Mouse (Mus musculus): ENCODE results near the gene Duox2. TPM values are rescaled to one million over a fixed set of nuclear protein-coding genes. Genes with fewer than 3 reads are reported as not detected.
A peak's percentile ranks its signal among the peaks of the same experiment; 100 is the strongest.
"Not testable (repeated sequence)": the region's sequence is repeated elsewhere in the genome, so short reads cannot be mapped to it uniquely, and the experiment has no call there.

Duox2 gene
- total RNA-seq (2017), result not detected in 2 replicates

GRCm38 (mm10) chr2:122298096-122298499 is at the start of gene Duox2:
TSS of gene Duox2 (minus strand) at chr2:122298449.
- ATAC-seq (replicated peaks; ENCODE audit: low read depth, poor library complexity, severe bottlenecking), result no peak

GRCm38 (mm10) chr2:122347257-122347656 is 49.0 kb upstream of the Duox2 start:
- no peak for ATAC-seq (replicated peaks; ENCODE audit: low read depth, poor library complexity, severe bottlenecking)

- ATAC-seq (replicated peaks; ENCODE audit: low read depth, poor library complexity, severe bottlenecking), result not testable (repeated sequence)
Observed at GRCm38 (mm10) chr2:122346164-122346563, 47.9 kb upstream of the Duox2 start.

- ATAC-seq (replicated peaks; ENCODE audit: low read depth, poor library complexity, severe bottlenecking), result no peak
Observed at GRCm38 (mm10) chr2:122345106-122345893, 47.1 kb upstream of the Duox2 start.

- no peak for ATAC-seq (replicated peaks; ENCODE audit: low read depth, poor library complexity, severe bottlenecking)
Observed at GRCm38 (mm10) chr2:122337291-122337690, 39.0 kb upstream of the Duox2 start.

- no peak; the same call in 1 of the 2 replicates for ATAC-seq (replicated peaks; ENCODE audit: low read depth, poor library complexity, severe bottlenecking)
Observed at GRCm38 (mm10) chr2:122334170-122334569, 35.9 kb upstream of the Duox2 start.

- no peak for ATAC-seq (replicated peaks; ENCODE audit: low read depth, poor library complexity, severe bottlenecking)
Observed at GRCm38 (mm10) chr2:122332222-122332621, 34.0 kb upstream of the Duox2 start.

- not testable (repeated sequence) for ATAC-seq (replicated peaks; ENCODE audit: low read depth, poor library complexity, severe bottlenecking)
Observed at GRCm38 (mm10) chr2:122330317-122330716, 32.1 kb upstream of the Duox2 start.

- no peak for ATAC-seq (replicated peaks; ENCODE audit: low read depth, poor library complexity, severe bottlenecking)
Observed at GRCm38 (mm10) chr2:122327986-122328385, 29.7 kb upstream of the Duox2 start.

GRCm38 (mm10) chr2:122325361-122325760 is 27.1 kb upstream of the Duox2 start:
- ATAC-seq (replicated peaks; ENCODE audit: low read depth, poor library complexity, severe bottlenecking), result no peak

- no peak for ATAC-seq (replicated peaks; ENCODE audit: low read depth, poor library complexity, severe bottlenecking)
Observed at GRCm38 (mm10) chr2:122324586-122324985, 26.3 kb upstream of the Duox2 start.

- ATAC-seq (replicated peaks; ENCODE audit: low read depth, poor library complexity, severe bottlenecking), result no peak
Observed at GRCm38 (mm10) chr2:122323960-122324359, 25.7 kb upstream of the Duox2 start.

- ATAC-seq (replicated peaks; ENCODE audit: low read depth, poor library complexity, severe bottlenecking), result no peak
Observed at GRCm38 (mm10) chr2:122317384-122317783, 19.1 kb upstream of the Duox2 start.

GRCm38 (mm10) chr2:122315372-122315771 is 17.1 kb upstream of the Duox2 start, which contains the start of gene Duox1:
TSS of gene Duox1 (plus strand) at chr2:122315672.
- no peak for ATAC-seq (replicated peaks; ENCODE audit: low read depth, poor library complexity, severe bottlenecking)

GRCm38 (mm10) chr2:122313536-122313935 is 15.3 kb upstream of the Duox2 start, which contains the start of gene Duoxa1:
TSS of gene Duoxa1 (minus strand) at chr2:122313730.
- peak; percentile 43; the same call in 1 of the 2 replicates for ATAC-seq (replicated peaks; ENCODE audit: low read depth, poor library complexity, severe bottlenecking)

GRCm38 (mm10) chr2:122312722-122313417 is 14.6 kb upstream of the Duox2 start:
- peak; percentile 76 for ATAC-seq (replicated peaks; ENCODE audit: low read depth, poor library complexity, severe bottlenecking)

GRCm38 (mm10) chr2:122311561-122311960 is 13.3 kb upstream of the Duox2 start:
- ATAC-seq (replicated peaks; ENCODE audit: low read depth, poor library complexity, severe bottlenecking), result no peak

- no peak for ATAC-seq (replicated peaks; ENCODE audit: low read depth, poor library complexity, severe bottlenecking)
Observed at GRCm38 (mm10) chr2:122309647-122310046, 11.4 kb upstream of the Duox2 start.

GRCm38 (mm10) chr2:122306184-122306583 is 7.9 kb upstream of the Duox2 start:
- peak; percentile 70 for ATAC-seq (replicated peaks; ENCODE audit: low read depth, poor library complexity, severe bottlenecking)

GRCm38 (mm10) chr2:122305097-122305892 is 7.0 kb upstream of the Duox2 start:
- ATAC-seq (replicated peaks; ENCODE audit: low read depth, poor library complexity, severe bottlenecking), result no peak
